Mouse (Mus musculus): ENCODE results near the gene F13b. TPM values are rescaled to one million over a fixed set of nuclear protein-coding genes. Genes with fewer than 3 reads are reported as not detected.
A peak's percentile ranks its signal among the peaks of the same experiment; 100 is the strongest.

The F13b gene
- polyA plus RNA-seq (2016; fragmentation: Nextera tagmentation; extraction: Ambion mirVana) = not detected in 2 replicates

GRCm38 (mm10) chr1:139501258-139501752, at the start of gene F13b:
Gene F13b (plus strand): TSS chr1:139501702.
- no peaks in the 10 kb centered on the region for H3K4me1 ChIP-seq
- no peaks in the 10 kb centered on the region for H3K9me3 ChIP-seq
- H3K36me3 ChIP-seq = no peaks in the 10 kb centered on the region
- H3K27me3 ChIP-seq = no peaks in the 10 kb centered on the region
- WGBS = 84% methylated on average over 3 of the region's 3 CpGs
- no peak within 1 kb of the TSS for H3K27ac ChIP-seq
- H3K4me2 ChIP-seq (replicated peaks) = no peak within 1 kb of the TSS
- H3K9ac ChIP-seq = no peak within 1 kb of the TSS
- ATAC-seq (ENCODE audit: insufficient number of reproducible peaks, insufficient read depth, low FRiP score, low TSS enrichment) = no peak
- no peak within 1 kb of the TSS for H3K4me3 ChIP-seq

- ATAC-seq (ENCODE audit: insufficient number of reproducible peaks, insufficient read depth, low FRiP score, low TSS enrichment) = peak; percentile 99
- peak within 1 kb of the TSS; percentile 70 for H3K9ac ChIP-seq
- peak within 1 kb of the TSS; percentile 82 for H3K4me2 ChIP-seq (replicated peaks)
- peak within 1 kb of the TSS; percentile 92 for H3K4me3 ChIP-seq
- H3K27me3 ChIP-seq = no peaks in the 10 kb centered on the region
- H3K36me3 ChIP-seq = 0 out of 2 replicates have a peak, but pooled peaks cover 3% of the 10 kb centered on the region
- H3K27ac ChIP-seq = peak within 1 kb of the TSS; percentile 63
- peaks cover 12% of the 10 kb centered on the region; the same call in 1 of the 2 replicates for H3K4me1 ChIP-seq
- no peaks in the 10 kb centered on the region for H3K9me3 ChIP-seq
- WGBS = under 1% methylated on average over 65 of the region's 65 CpGs
Observed at GRCm38 (mm10) chr1:139454340-139455225, 46.9 kb upstream of the F13b start, which contains the start of gene Aspm. Gene Aspm (plus strand): TSS chr1:139454772.

GRCm38 (mm10) chr1:139455226-139455869, 46.2 kb upstream of the F13b start:
- Histone ChIP-seq H3K4me1 (peaks cover 12% of the 10 kb centered on the region; the same call in 1 of the 2 replicates), H3K36me3 (0 out of 2 replicates have a peak, but pooled peaks cover 3% of the 10 kb centered on the region), H3K9ac (peak overlapping the region; percentile 70), H3K4me3 (peak overlapping the region; percentile 92), H3K9me3 (no peaks in the 10 kb centered on the region), H3K4me2 (replicated peaks) (peak overlapping the region; percentile 82), H3K27me3 (no peaks in the 10 kb centered on the region), H3K27ac (peak overlapping the region; percentile 63)
- no peak for ATAC-seq (ENCODE audit: insufficient number of reproducible peaks, insufficient read depth, low FRiP score, low TSS enrichment)
- 4% methylated on average over 17 of the region's 17 CpGs for WGBS

GRCm38 (mm10) chr1:139460807-139461206, 40.7 kb upstream of the F13b start:
- 89% methylated on average over 5 of the region's 5 CpGs for WGBS
- ATAC-seq (ENCODE audit: insufficient number of reproducible peaks, insufficient read depth, low FRiP score, low TSS enrichment) = no peak

GRCm38 (mm10) chr1:139465936-139466335, 35.6 kb upstream of the F13b start:
- peaks cover 55% of the 10 kb centered on the region for H3K36me3 ChIP-seq
- ATAC-seq (ENCODE audit: insufficient number of reproducible peaks, insufficient read depth, low FRiP score, low TSS enrichment) = no peak
- no peaks in the 10 kb centered on the region for H3K4me1 ChIP-seq
- no peak overlapping the region for H3K27ac ChIP-seq
- WGBS = 89% methylated on average over 11 of the region's 11 CpGs
- no peak overlapping the region for H3K4me3 ChIP-seq
- no peak overlapping the region for H3K9ac ChIP-seq
- H3K4me2 ChIP-seq (replicated peaks) = no peak overlapping the region
- H3K9me3 ChIP-seq = no peaks in the 10 kb centered on the region
- H3K27me3 ChIP-seq = no peaks in the 10 kb centered on the region

More at GRCm38 (mm10) chr1:139460807-139461206, 40.7 kb upstream of the F13b start:
- peaks cover 36% of the 10 kb centered on the region for H3K36me3 ChIP-seq
- H3K27ac ChIP-seq = no peak overlapping the region
- H3K4me3 ChIP-seq = no peak overlapping the region
- no peak overlapping the region for H3K4me2 ChIP-seq (replicated peaks)
- peaks cover 7% of the 10 kb centered on the region; the same call in 1 of the 2 replicates for H3K4me1 ChIP-seq
- H3K27me3 ChIP-seq = no peaks in the 10 kb centered on the region
- H3K9ac ChIP-seq = no peak overlapping the region
- H3K9me3 ChIP-seq = no peaks in the 10 kb centered on the region

GRCm38 (mm10) chr1:139478898-139479297, 22.6 kb upstream of the F13b start:
- H3K9me3 ChIP-seq = no peaks in the 10 kb centered on the region
- H3K4me2 ChIP-seq (replicated peaks) = no peak overlapping the region
- H3K4me3 ChIP-seq = no peak overlapping the region
- no peaks in the 10 kb centered on the region for H3K4me1 ChIP-seq
- peaks cover 65% of the 10 kb centered on the region for H3K36me3 ChIP-seq
- no peak for ATAC-seq (ENCODE audit: insufficient number of reproducible peaks, insufficient read depth, low FRiP score, low TSS enrichment)
- WGBS = 94% methylated on average over 11 of the region's 11 CpGs
- no peaks in the 10 kb centered on the region for H3K27me3 ChIP-seq
- no peak overlapping the region for H3K9ac ChIP-seq
- H3K27ac ChIP-seq = no peak overlapping the region

- no peak overlapping the region for H3K27ac ChIP-seq
- no peaks in the 10 kb centered on the region for H3K27me3 ChIP-seq
- WGBS = 89% methylated on average over 8 of the region's 8 CpGs
- H3K4me3 ChIP-seq = no peak overlapping the region
- H3K36me3 ChIP-seq = peaks cover 54% of the 10 kb centered on the region
- no peaks in the 10 kb centered on the region for H3K9me3 ChIP-seq
- ATAC-seq (ENCODE audit: insufficient number of reproducible peaks, insufficient read depth, low FRiP score, low TSS enrichment) = no peak
- H3K4me1 ChIP-seq = no peaks in the 10 kb centered on the region
- no peak overlapping the region for H3K4me2 ChIP-seq (replicated peaks)
- no peak overlapping the region for H3K9ac ChIP-seq
Observed at GRCm38 (mm10) chr1:139480246-139480645, 21.3 kb upstream of the F13b start.

GRCm38 (mm10) chr1:139481146-139481545, 20.4 kb upstream of the F13b start:
- no peak for ATAC-seq (ENCODE audit: insufficient number of reproducible peaks, insufficient read depth, low FRiP score, low TSS enrichment)
- Histone ChIP-seq H3K9ac (no peak overlapping the region), H3K4me3 (no peak overlapping the region), H3K9me3 (no peaks in the 10 kb centered on the region), H3K4me2 (replicated peaks) (no peak overlapping the region), H3K36me3 (peaks cover 49% of the 10 kb centered on the region), H3K4me1 (no peaks in the 10 kb centered on the region), H3K27ac (no peak overlapping the region), H3K27me3 (no peaks in the 10 kb centered on the region)
- WGBS = 92% methylated on average over 4 of the region's 4 CpGs

GRCm38 (mm10) chr1:139494630-139495029, 6.9 kb upstream of the F13b start:
- Histone ChIP-seq H3K4me1 (no peaks in the 10 kb centered on the region), H3K9ac (no peak overlapping the region), H3K27me3 (no peaks in the 10 kb centered on the region), H3K27ac (no peak overlapping the region), H3K4me2 (replicated peaks) (no peak overlapping the region), H3K4me3 (no peak overlapping the region), H3K36me3 (peaks cover 36% of the 10 kb centered on the region), H3K9me3 (no peaks in the 10 kb centered on the region)
- no peak for ATAC-seq (ENCODE audit: insufficient number of reproducible peaks, insufficient read depth, low FRiP score, low TSS enrichment)
- 80% methylated on average over 3 of the region's 3 CpGs for WGBS

- no peaks in the 10 kb centered on the region for H3K9me3 ChIP-seq
- WGBS = 82% methylated on average over 2 of the region's 2 CpGs
- H3K4me2 ChIP-seq (replicated peaks) = no peak overlapping the region
- peaks cover 29% of the 10 kb centered on the region for H3K36me3 ChIP-seq
- no peak overlapping the region for H3K9ac ChIP-seq
- no peak overlapping the region for H3K27ac ChIP-seq
- H3K4me1 ChIP-seq = no peaks in the 10 kb centered on the region
- no peak for ATAC-seq (ENCODE audit: insufficient number of reproducible peaks, insufficient read depth, low FRiP score, low TSS enrichment)
- H3K4me3 ChIP-seq = no peak overlapping the region
- H3K27me3 ChIP-seq = no peaks in the 10 kb centered on the region
Observed at GRCm38 (mm10) chr1:139495408-139495807, 6.1 kb upstream of the F13b start.

GRCm38 (mm10) chr1:139496212-139496611, 5.3 kb upstream of the F13b start:
- 85% methylated on average over 3 of the region's 3 CpGs for WGBS
- no peaks in the 10 kb centered on the region for H3K4me1 ChIP-seq
- H3K9me3 ChIP-seq = no peaks in the 10 kb centered on the region
- no peak overlapping the region for H3K4me2 ChIP-seq (replicated peaks)
- H3K27ac ChIP-seq = no peak overlapping the region
- no peak for ATAC-seq (ENCODE audit: insufficient number of reproducible peaks, insufficient read depth, low FRiP score, low TSS enrichment)
- no peaks in the 10 kb centered on the region for H3K27me3 ChIP-seq
- no peak overlapping the region for H3K4me3 ChIP-seq
- no peak overlapping the region for H3K9ac ChIP-seq
- peaks cover 24% of the 10 kb centered on the region for H3K36me3 ChIP-seq

Measured in embryonic facial prominence, embryonic 12.5 days (tissue).